Mouse (Mus musculus) heart, embryonic 15.5 days (tissue): ENCODE data around the gene Cttn. TPM values are rescaled to one million over a fixed set of nuclear protein-coding genes. Genes with fewer than 3 reads are reported as not detected.

ENCODE experiments used
- ATAC-seq: fragments of 200-750 bp; cut with Nextera tagmentation; replicated peaks from 2 replicates; pipeline ENCODE4 v1.8.0; 2017; ENCODE audit warnings: low read depth, moderate TSS enrichment; ENCODE audit not compliant: insufficient number of reproducible peaks, insufficient read depth, low FRiP score
- H3K27ac ChIP-seq: fragments of 300-500 bp; sonication (generic); 2 replicates; pipeline ENCODE4 v1.5.1; 2015; ENCODE audit warnings: mild to moderate bottlenecking, inconsistent platforms
- H3K27me3 ChIP-seq: fragments of 300-500 bp; sonication (generic); 2 replicates; pipeline ENCODE4 v1.6.1; 2015; ENCODE audit warnings: inconsistent platforms
- H3K36me3 ChIP-seq: fragments of 300-500 bp; sonication (generic); 2 replicates; pipeline ENCODE4 v1.6.1; 2015; ENCODE audit warnings: mild to moderate bottlenecking, inconsistent platforms
- H3K4me1 ChIP-seq: fragments of 300-500 bp; sonication (generic); replicated peaks from 2 replicates; pipeline ENCODE4 v1.6.1; 2015; ENCODE audit warnings: inconsistent platforms
- H3K4me2 ChIP-seq: fragments of 300-500 bp; sonication (generic); 2 replicates; pipeline ENCODE4 v1.6.1; 2015; ENCODE audit warnings: inconsistent platforms, mild to moderate bottlenecking, moderate library complexity
- H3K4me3 ChIP-seq: fragments of 300-500 bp; sonication (generic); 2 replicates; pipeline ENCODE4 v1.5.1; 2015; ENCODE audit warnings: mild to moderate bottlenecking, inconsistent platforms
- H3K9ac ChIP-seq: fragments of 300-500 bp; sonication (generic); 2 replicates; pipeline ENCODE4 v1.6.1; 2015; ENCODE audit warnings: mild to moderate bottlenecking, inconsistent platforms
- H3K9me3 ChIP-seq: fragments of 300-500 bp; sonication (generic); replicated peaks from 2 replicates; pipeline ENCODE4 v1.6.1; 2016; ENCODE audit warnings: inconsistent platforms
- WGBS: fragments of 180-500 bp; shearing (Covaris S2); methylation state at CpG from one replicate; pipeline ENCODE4 v1.1.7; 2015; ENCODE audit warnings: mixed read lengths; 5-methylcytosine and 5-hydroxymethylcytosine counted together
- polyA plus RNA-seq: library from polyadenylated mRNA; unstranded; fragments of >200 nt; fragmentation: Nextera tagmentation; extraction: Ambion mirVana; gene quantifications from 2 replicates; pipeline ENCODE4 v1.2.1, GENCODE M21; 2015

The Cttn gene
- polyA plus RNA-seq, 1 experiment from 2014 or later: 109 TPM

- ATAC-seq: no peak
- Histone ChIP-seq H3K9me3 (no peaks in the 10 kb centered on the region), H3K27ac (no peak overlapping the region), H3K4me1 (no peaks in the 10 kb centered on the region), H3K4me3 (no peak overlapping the region), H3K27me3 (no peaks in the 10 kb centered on the region), H3K9ac (no peak overlapping the region), H3K4me2 (no peak overlapping the region), H3K36me3 (no peaks in the 10 kb centered on the region)
- 82% methylated on average over 2 of the region's 2 CpGs for WGBS
Observed at GRCm38 (mm10) chr7:144389704-144390103, 81.1 kb downstream of the Cttn start.

DNA sequence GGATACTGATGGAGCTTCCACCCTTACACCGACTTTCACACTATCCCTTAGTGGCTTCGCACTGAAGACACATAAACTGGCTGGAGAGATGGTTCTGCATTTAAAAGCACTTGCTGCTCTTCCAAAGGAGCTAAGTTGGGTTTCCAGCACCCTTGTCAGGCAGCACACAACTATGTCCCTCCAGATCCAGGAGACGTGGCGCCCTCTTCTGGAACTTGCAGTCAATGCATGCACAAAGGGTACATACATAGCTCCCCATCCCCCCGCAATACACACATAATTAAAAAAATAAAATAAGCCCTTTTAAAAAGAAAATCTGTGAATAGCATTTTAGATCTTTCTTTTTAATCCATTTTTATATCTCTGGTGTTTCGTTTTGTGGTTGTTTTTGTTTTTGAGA, 83.3 kb downstream of the Cttn start:
- Histone ChIP-seq H3K4me1 (no peaks in the 10 kb centered on the region), H3K36me3 (no peaks in the 10 kb centered on the region), H3K9me3 (no peaks in the 10 kb centered on the region), H3K27me3 (no peaks in the 10 kb centered on the region), H3K27ac (no peak overlapping the region), H3K9ac (no peak overlapping the region), H3K4me2 (no peak overlapping the region), H3K4me3 (no peak overlapping the region)
- 90% methylated on average over 6 of the region's 6 CpGs for WGBS
- no peak for ATAC-seq

Other genes starting within 250 kb of the Cttn start
- gene Ppfia1, start 82.7 kb upstream of the Cttn start, polyA plus RNA-seq: 21.8 and 26.3 TPM in 2 replicates
- 11.0 and 13.4 TPM in 2 replicates for gene Fadd, start 111.5 kb upstream of the Cttn start, polyA plus RNA-seq